Mouse (Mus musculus) thymus, adult 2 months (tissue): ENCODE data around the gene Sfmbt2.

ENCODE experiments used
- CTCF ChIP-seq: fragments of 200-500 bp; IDR thresholded peaks from 2 replicates; pipeline ENCODE4 v1.5.1; 2012; ENCODE audit warnings: mild to moderate bottlenecking, control low read depth, low read length, moderate library complexity, borderline replicate concordance; ENCODE audit not compliant: control insufficient read depth, poor library complexity, insufficient read depth; ENCODE audit errors: extremely low read depth
- POLR2A ChIP-seq: fragments of 200-500 bp; IDR thresholded peaks from 2 replicates; pipeline ENCODE4 v1.6.1; 2012; ENCODE audit warnings: mild to moderate bottlenecking, low read length, control low read depth, moderate library complexity; ENCODE audit not compliant: control insufficient read depth, poor library complexity, insufficient read depth; ENCODE audit errors: extremely low read depth

DNA sequence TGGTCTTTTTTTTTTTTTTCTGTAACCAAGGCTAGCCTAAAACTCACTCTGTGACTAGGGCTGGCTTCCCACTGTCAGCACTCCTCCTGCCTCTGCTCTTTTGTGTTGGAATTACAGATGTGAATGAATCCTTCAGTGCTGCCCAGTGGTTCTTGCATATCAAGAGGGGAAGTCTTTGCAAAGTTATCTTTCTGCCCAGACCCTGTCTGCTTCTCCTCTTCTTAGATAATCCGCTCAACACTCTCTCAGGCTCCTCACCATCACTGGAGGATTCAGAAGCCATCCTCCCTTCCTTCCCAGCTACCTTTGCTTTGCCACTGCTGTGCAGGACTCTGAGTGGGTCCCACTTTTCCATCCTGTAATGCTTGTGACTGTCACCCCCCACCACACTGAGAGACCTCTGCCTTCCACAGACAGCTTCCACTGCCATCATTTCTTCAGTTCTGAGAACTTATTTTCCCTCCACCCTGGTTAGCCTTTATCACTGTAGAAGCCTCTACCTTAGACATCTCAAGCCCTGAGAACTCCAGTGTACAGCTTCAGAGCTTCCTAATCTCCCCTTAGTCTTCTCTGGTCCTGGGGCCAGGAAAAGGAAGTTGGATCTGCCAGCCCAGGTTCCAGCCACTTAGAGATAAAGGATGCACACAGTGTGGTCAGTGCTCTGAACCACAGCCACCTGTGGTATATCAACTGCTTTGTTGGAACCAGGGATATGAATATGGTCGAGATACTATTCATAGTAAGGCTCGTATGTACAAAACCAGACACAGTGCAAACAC is 205.8 kb downstream of the Sfmbt2 start:
- no peak for TF ChIP-seq POLR2A
- TF ChIP-seq CTCF, result no peak
